Mouse (Mus musculus): Measurements from ENCODE around the gene March1. TPM values are rescaled to one million over a fixed set of nuclear protein-coding genes. Genes with fewer than 3 reads are reported as not detected.

March1 gene
- total RNA-seq, 2 experiments from 2014 or later: 0.15 to 0.39 TPM

DNA sequence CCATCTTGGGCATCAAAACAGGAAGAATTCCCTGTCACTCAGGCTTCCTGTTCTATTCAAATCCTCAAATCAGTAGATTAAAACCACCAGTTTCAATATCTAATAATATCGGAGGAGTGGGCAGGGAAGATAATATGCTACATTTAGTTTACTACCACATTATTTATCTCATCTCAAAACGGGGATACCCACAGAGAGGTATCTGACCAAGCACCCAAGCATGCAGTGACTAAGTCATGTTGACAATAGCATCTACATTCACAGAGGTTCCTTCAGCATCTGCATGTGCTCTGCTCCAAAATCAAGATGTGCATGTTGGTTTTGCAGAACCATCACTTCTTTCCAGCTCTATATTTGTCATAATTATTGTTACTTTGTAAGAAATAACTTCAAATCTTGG lies 364.3 kb downstream of the March1 start:
- intact Hi-C loops (cut with DNase I): no loop called here
- DNase-seq: no peak

DNA sequence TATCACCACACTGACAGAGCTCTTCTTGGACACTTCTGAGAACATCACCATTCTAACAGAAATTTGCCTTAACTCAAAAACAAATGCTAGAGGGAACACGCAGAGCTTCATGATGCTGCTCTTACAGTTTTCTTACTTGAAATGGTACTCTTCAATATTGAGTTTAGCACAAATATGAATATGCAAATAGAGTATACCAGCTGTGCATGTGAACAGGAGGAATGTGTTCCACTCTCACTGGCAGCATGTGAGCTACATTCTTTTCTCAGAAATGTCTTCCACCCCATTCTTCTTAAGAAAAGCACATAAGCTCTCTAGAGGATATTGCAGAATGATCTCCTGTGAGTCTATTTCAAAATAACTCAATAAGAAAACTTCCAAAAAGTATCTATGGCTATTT lies 370.0 kb downstream of the March1 start:
- intact Hi-C loops (cut with DNase I): no loop called here
- DNase-seq: no peak

DNA sequence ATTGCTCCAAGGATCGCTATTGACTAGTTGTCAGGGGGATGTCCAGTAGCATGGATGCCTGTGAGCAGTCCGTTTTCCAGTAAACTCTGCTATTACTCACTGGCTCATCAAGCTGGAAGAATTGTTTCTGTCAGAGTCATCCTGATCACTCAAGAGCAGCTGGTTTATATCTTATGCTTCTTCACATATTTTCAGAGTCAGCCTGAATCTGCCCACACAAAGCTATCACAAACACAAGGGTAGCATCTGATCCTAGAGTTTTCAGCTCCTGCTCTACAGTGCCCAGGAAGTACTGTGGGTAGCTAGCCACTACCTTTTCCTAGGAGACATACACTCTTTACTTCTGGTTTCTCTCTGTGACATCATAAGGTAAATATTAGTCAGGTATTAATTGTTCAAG lies 405.1 kb downstream of the March1 start:
- no peak for DNase-seq
- intact Hi-C loops (cut with DNase I): no loop called here

DNA sequence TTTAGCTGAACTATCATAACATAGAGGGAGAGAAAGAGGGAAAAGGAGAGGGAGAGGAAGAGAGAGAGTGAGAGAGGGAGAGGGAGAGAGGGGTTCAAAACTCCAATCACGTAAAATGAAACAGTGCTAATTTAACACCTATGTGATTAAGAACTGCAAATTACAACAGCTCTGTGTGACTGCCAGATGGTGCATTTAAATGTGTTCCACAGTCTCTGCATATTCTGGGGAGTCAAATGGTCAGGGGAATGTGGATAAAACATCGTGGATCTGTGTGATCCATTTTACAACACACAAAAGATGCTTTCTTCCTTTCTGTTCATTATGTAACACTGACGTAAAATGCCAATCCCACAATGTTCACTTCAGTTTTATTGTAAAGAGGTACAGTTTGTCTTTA lies 416.0 kb downstream of the March1 start:
- intact Hi-C loops (cut with DNase I): no loop called here
- no peak for DNase-seq

DNA sequence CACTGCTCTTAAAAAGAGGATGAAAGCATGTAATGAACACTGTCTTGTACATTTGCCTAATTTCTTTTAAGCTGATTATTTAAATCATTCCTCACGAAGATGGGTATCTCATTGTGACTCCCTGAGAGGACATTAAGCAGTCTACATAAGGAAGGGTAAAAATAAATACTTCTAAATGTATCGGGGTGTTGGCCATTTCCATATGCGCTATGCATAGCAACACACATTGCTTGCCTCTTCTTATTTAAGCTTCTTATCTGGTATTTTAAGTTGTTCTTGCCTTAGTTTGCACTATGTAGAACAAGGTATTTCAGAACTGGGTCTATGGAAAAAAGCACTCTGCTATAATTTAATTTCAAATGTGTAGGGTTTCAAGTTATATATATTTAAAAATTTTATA lies 416.7 kb downstream of the March1 start:
- DNase-seq: no peak
- intact Hi-C loops (cut with DNase I): no loop called here

DNA sequence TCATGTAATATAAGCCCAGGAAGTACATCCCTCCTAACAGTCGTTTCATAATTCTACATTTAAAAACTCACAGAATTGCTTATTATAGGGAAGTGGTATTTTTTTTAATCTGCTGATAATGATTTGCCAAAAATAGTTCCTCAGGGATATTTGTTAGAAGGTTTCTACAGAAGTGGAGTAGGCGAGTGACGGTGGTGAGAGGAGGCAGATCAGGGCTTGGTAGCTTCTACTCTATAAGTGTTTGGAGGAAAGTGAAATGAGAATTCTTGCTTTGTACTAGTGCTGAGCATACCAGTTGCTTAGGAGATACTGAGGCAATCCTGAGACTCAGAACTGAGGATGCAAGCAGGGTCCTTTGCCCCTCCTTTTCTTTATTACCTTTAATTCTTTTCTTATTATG lies 476.5 kb downstream of the March1 start:
- intact Hi-C loops (cut with DNase I): no loop called here
- DNase-seq: no peak

DNA sequence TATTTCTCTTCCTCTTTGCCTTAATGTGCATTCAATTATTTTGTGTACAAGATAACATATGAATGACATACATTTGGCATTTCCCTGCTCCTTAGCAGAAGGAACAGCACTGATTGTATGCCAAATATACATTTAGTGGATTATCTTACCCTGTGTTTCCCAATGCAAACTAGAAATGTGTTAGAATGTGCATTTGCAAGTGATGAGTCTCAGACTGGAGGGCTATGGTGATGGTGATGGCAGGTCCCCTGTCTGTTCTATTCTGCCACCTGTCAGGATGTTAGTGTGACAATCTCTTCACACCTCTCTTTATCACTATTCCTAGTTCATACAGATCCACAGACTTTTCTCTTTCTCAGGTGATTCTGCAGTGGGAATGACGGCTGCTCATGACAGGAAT lies 480.4 kb downstream of the March1 start:
- DNase-seq: no peak
- intact Hi-C loops (cut with DNase I): no loop called here

DNA sequence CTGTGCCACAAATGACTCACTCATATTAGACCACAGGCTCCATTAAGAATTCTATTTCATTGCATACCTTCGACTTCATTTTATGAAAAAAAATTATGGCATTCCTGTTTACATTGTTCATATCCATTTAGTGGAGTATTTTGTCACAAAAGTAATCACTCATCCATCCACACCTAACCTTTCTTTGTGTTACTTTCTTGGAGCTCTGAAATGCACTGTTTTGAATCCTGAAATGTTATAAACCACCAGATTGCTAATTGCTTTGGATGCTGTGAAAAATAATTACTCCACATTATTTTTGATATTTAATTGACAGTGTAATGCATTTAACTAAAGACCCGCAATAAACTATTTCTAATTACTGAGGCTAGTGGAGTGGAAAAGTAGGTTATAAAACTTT lies 501.6 kb downstream of the March1 start:
- intact Hi-C loops (cut with DNase I): no loop called here
- DNase-seq: no peak

DNA sequence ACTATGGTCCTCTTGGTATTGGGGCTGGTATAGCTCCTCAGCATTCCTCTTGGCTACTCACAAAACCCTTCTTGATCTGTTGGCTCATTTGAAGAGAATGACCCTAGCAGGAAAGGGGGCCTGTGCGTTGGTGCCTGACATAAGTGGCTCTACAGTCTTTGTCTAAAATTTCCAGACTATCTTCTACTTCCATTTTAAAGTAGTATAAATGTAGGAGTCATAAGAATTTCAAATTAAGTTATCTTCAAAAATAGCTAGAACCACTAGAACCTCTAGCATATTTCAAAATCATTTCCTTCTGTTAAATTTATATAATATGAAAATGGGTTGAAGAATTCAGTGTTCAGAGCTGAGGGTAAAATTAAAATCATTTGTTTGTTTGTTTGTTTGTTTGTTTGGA lies 541.9 kb downstream of the March1 start:
- intact Hi-C loops (cut with DNase I): no loop called here
- no peak for DNase-seq

DNA sequence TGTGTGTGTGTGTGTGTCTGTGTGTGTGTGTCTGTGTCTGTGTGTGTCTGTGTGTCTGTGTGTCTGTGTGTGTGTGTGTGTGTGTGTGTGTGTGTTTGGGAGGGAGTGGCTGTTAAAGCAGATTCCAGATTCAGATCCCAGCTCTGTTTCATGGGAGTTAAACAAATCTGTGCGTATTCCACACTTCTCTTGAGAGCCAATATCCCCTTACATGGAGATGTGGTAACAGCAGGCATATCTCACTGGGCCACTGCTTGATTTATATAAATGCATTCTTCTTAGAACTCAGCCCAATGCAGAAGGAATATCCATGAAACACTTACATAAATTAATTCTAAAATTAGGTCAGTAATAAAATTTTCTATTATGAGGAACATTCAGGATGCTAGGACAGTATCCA lies 549.1 kb downstream of the March1 start:
- intact Hi-C loops (cut with DNase I): no loop called here

DNA sequence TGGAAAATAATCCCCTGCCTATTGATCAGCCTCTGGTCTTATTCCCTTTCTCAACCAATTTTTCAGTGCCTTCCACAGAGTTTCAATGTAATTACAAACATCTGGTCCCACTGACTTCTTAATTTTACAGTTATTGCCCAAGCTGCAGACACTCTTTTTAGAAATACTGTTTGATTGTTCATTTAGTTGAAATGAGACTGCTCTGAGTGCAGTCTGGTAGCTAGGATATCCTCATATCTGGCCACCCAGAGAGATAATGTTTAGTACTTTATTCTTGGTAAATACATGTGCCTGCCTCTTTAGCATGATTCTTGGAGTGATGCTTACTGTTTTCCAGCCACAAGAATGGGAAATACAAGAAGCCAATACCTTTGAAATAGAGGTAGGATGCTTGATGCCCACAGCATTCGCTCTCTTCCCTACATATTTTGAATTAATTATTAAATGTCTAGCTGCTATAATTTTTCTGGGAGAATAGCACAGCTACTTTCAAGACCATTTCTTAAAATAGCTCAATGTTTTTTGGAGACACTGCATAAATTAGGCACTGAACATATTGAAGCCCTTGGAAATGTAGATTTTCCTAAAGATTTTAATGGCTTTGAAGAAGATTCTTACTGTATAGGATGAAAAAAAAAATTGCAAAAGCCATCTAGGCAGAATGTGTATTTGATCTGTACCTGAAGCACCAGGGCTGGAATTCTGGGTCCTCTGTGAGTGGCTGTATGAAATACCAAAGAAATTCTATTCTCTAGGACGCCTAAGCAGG lies 549.9 kb downstream of the March1 start:
- no peak for DNase-seq
- intact Hi-C loops (cut with DNase I): no loop called here

More for the DNA sequence above, 549.1 kb downstream of the March1 start:
- no peak for DNase-seq

DNA sequence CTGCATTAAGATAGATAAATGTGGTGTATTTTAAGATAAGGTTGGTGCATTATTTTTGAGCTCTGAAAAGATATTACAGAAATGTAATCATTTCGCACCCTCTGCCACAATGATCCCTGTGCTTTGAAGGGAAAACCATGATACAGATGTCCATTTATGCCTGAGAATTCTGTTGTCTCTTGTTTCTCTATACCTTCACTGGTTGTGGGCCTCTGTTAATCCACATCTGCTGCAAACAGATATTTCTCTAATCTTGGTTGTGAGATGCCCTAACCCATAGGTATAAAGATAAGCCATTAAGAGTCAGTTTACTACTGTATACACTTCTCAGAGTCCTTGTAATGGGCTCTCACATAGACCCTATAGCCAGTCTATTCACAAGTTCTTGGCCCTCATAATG lies 561.6 kb downstream of the March1 start:
- DNase-seq: no peak
- intact Hi-C loops (cut with DNase I): no loop called here

DNA sequence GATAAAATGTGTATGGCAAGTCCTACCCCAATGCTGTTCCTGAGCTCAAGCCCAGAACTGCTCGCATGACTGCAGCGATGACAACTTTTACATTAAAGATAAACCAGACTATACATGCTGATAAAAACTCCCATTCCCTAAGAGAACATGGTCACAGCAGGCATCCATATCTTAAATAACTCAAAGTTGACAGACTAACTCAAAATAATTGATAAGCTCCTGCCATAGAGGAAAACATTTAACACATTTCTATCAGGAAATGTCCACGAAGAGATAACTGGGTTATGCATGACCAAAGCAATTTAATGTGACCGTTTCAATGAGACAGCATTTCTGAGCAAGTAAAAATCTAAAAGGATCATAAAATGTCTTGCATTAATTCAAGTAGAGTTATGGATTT lies 563.6 kb downstream of the March1 start:
- intact Hi-C loops (cut with DNase I): no loop called here
- no peak for DNase-seq

DNA sequence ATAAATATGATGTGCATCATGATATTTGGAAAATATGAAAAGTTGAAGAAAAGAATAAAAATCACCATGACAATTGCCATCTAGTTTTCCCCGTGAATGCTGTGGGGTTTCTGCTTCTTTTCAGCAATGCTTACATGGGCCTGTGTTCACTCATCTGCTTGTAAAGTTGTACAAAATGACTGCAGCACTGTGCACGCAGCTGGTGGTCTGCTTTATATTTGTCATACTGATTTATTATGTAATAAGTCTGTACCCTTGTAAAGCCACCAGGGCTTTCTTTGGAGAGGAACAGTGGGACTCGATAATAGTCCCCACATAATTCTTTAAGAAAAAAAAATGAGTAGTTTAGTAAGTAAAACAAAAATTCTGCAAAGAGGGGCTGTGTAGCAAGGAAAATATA lies 564.6 kb downstream of the March1 start:
- intact Hi-C loops (cut with DNase I): no loop called here
- DNase-seq: no peak

DNA sequence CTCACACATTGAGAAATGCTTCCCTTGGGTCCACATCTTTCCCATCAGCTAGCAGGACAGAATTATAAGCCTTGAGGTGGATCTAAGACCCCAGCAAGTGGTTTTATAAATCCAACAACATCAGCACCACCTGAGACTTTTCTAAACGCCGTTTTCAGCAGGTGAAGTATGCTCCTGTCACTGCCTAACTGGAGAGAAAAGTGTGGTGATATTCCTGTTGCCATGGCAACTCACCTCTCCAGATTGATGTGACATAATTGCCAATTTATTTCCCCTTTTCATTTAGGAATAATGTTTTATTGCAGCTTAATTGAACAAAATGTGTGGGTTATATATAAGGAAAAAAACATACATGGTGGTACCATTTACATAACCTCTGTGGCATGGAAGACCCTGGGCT lies 565.8 kb downstream of the March1 start:
- no peak for DNase-seq

DNA sequence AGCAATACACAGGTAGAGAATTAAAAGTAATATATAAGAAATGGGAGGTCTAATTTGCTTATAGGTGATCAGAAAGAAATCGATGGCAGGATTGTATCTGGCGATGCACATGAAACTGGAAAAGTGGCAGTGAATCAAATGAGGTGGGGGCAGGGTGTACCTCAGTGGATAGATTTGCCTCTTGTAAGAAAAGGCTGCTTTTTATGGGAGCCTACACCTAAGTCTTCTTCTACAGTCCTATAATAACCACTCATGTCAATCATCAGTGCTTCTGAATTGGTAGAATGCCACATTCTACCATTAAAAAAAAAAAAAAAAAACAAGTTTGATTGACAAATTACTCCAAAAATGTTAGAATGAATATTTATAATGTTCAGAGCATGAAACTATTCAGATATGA lies 567.5 kb downstream of the March1 start:
- intact Hi-C loops (cut with DNase I): no loop called here
- DNase-seq: no peak

More for the DNA sequence above, 565.8 kb downstream of the March1 start:
- intact Hi-C loops (cut with DNase I): no loop called here

DNA sequence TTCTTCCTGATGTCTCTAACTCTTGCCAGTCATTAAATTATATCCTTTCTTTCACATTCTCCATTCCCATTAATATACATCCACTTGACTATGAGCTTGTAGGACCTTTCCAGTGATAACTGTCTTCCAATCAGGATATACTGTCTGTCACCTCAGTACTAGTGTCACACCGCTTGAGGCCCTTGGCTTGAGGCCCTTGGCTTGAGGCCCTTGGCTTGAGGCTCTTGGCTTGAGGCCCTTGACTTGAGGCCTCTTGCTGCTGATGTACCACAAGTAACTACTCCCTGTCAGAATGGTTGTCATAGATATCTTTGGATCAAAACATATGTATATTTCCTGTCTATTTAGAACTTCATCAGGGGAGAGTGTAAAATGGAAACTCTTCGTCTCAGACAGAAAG lies 576.7 kb downstream of the March1 start:
- DNase-seq: no peak
- intact Hi-C loops (cut with DNase I): no loop called here

DNA sequence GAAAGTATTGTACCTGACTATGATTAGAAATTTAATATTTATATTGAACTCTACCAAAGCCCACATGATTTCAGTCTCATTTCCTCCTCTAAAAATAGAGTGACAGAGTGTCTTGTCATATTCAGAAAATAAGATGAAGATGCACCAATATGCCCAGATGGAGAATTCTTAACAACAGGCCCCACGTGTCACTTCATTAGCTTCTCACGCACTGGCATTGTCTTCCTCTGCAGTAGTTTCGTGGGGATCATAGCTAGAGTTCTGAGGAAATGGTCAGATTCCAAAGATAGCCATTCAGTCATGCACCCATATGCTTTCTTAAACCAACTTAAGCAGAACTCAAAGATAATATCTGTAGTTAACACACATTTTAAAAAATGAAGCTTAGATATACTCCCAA lies 582.5 kb downstream of the March1 start:
- intact Hi-C loops (cut with DNase I): no loop called here

DNA sequence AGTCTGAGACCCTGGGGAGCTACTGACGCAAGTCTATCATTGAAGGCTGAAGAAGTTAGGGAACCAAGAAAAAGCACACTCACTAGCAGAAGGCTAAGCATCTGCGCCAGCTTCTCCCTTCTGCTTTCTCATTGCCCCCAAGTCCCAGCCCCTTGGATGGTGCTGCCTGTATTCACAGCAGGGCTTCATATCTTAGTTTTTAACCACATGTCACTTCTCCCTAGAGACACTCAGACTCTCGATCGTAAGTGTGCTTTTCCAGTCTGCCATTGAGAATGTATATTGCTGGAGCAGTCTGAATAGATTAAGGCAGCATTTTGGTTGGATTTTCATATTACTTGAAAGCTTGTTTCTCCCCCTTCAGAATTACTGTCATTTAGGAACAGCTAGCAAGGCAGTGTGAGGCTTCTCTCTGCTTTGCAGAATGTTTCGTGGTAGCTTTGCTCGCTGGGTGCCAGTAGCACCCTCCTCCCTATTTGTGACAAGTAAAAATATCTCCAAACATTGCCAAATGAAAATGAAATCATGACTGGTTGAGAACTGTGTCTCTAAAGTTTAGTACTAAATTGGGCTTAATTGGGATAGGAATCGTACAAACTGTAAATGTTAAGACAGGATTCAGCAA lies 586.2 kb downstream of the March1 start:
- intact Hi-C loops (cut with DNase I): no loop called here
- DNase-seq: no peak

More for the DNA sequence above, 582.5 kb downstream of the March1 start:
- no peak for DNase-seq

DNA sequence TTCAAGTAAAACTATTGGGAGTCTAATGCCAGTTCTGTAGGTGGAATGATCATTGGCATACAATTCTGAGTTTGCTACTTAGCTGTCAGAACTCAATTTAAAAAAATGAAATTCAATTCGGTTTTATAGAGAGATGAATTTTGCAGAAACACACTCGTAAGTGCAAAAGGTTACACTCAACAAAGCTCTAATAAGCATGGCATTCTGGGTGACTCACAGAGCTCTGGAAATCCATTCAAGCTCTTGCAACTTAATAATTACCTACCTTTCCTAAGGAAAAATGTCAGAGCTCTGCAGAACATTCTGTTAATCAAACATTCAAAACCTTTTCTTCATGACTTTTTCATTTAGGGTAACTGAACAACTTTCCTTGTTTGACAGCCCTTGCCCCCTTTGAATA lies 591.9 kb downstream of the March1 start:
- intact Hi-C loops (cut with DNase I): no loop called here
- DNase-seq: no peak

DNA sequence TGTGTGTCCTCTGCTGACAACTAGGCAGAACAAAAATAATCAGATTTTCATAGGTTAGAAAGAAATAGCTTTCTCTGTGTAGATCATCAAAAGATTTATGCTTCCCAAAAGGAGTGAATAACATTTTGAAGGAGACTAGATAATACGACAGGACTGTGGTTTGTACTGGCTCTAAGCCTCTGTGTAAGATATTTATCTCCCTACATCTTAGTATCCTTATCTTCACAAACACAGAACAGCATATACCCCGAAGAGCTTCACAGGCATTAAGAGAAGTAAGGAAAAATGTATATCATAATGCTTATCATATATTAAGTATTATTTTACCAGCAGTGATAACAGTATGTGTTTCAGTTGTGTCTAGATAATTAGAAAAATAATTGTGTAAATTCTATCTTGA lies 592.6 kb downstream of the March1 start:
- DNase-seq: no peak
- intact Hi-C loops (cut with DNase I): no loop called here

DNA sequence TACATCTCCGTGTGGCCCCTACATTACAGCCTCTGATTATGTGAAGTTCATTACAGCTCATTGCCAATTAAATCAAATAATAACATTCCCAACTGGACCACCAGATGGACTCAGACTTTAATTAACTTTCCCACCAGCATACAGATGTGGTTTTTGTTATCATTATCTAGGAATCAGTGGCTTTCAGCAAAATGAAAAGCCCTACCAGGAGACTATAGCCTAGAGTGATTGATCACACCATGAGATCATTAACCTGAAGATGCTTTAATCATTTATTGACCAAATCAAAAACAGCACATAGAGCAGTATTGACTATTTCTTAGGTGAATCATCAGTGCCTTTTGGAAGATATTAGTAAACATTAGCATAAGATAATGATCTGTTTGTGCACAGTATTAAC lies 602.3 kb downstream of the March1 start:
- intact Hi-C loops (cut with DNase I): no loop called here
- no peak for DNase-seq

DNA sequence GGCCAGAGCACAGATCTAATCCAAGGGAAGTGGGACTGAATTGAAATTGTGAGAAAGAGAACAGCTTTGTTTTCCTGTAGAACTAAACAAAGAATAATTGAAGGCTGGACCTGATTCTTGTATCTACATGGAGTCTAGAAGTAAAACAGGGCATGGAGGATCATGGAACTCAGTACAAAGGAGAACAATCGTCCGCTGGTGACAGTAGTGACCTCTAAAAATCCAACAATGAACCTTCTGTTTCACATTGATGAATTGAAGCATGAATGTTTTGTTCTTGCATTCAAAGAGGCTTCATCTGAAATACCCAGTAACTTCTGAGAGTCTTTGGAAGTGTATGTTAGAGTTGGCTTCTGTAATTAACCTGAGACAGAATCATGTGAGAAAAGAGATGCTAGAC lies 612.2 kb downstream of the March1 start:
- no peak for DNase-seq
- intact Hi-C loops (cut with DNase I): no loop called here

All from gastrocnemius, postnatal 36 days (tissue).